Mouse (Mus musculus): ENCODE results near the gene Fbxl13.
"Not testable (repeated sequence)": the region's sequence is repeated elsewhere in the genome, so short reads cannot be mapped to it uniquely, and the experiment has no call there.

- TF ChIP-seq EP300 (IDR thresholded peaks at IDR 0.05; ENCODE audit: low read depth in 1 of 2, low read length in 2 of 2); MAZ (IDR thresholded peaks at IDR 0.05; ENCODE audit: low read depth, low read length): not testable (repeated sequence)
Observed at GRCm38 (mm10) chr5:21599536-21599935, 45.9 kb downstream of the Fbxl13 start.
